Mouse (Mus musculus) G1E (cell line): ENCODE data around the gene Lrrc61.

Source experiments
- CTCF ChIP-seq: IDR thresholded peaks from 2 replicates; pipeline ENCODE4 v1.5.1; 2012; ENCODE audit warnings: low read depth, low read length, inconsistent platforms, mixed read lengths
- GATA1 ChIP-seq: IDR thresholded peaks from 2 replicates; pipeline ENCODE4 v1.6.1; 2012; ENCODE audit warnings: borderline replicate concordance, low read length, inconsistent platforms, mixed read lengths
- GATA2 ChIP-seq: IDR thresholded peaks from 2 replicates; pipeline ENCODE4 v1.6.1; 2012; ENCODE audit warnings: low read depth, low read length, inconsistent platforms, borderline replicate concordance

DNA sequence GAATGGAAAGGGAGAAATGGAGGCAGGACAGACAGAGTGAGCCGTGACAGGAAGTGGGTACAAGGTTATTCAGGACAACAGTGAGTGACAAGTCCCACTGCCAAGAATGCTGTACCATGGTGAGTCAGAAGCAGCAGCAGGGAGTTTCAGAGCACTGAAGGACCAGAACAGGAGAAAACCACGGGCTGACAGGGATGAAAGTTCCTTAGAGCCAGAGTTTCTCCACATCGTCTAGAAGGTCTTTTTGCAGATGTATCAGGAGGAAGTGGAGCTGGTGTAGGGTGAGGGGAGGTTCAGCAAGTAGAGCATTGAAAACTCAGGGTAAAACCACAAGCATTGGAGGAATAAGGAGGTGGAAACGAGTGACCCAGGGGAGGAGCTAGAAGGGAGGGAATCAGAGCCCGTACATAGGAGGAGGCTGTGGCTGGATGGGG, 24.6 kb downstream of the Lrrc61 start:
- TF ChIP-seq CTCF (no peak), GATA1 (no peak), GATA2 (no peak)
